Mouse (Mus musculus) heart, embryonic 12.5 days (tissue): ENCODE measurements around the gene Cdkal1. TPM values are rescaled to one million over a fixed set of nuclear protein-coding genes. Genes with fewer than 3 reads are reported as not detected.

Source experiments
- ATAC-seq: fragments of 200-750 bp; cut with Nextera tagmentation; 2 replicates; pipeline ENCODE4 v1.8.0; 2017; ENCODE audit warnings: moderate TSS enrichment, moderate library complexity; ENCODE audit not compliant: insufficient number of reproducible peaks, low FRiP score
- H3K27ac ChIP-seq: fragments of 300-500 bp; sonication (generic); 2 replicates; pipeline ENCODE4 v1.5.1; 2016; ENCODE audit warnings: mild to moderate bottlenecking, moderate library complexity; ENCODE audit not compliant: poor library complexity, severe bottlenecking
- H3K27me3 ChIP-seq: fragments of 300-500 bp; sonication (generic); replicated peaks from 2 replicates; pipeline ENCODE4 v1.6.1; 2016; ENCODE audit warnings: mild to moderate bottlenecking, moderate library complexity
- H3K36me3 ChIP-seq: fragments of 300-500 bp; sonication (generic); 2 replicates; pipeline ENCODE4 v1.6.1; 2016; ENCODE audit warnings: mild to moderate bottlenecking, moderate library complexity
- H3K4me1 ChIP-seq: fragments of 300-500 bp; sonication (generic); replicated peaks from 2 replicates; pipeline ENCODE4 v1.6.1; 2016; ENCODE audit warnings: mild to moderate bottlenecking
- H3K4me2 ChIP-seq: fragments of 300-500 bp; sonication (generic); 2 replicates; pipeline ENCODE4 v1.6.1; 2016; ENCODE audit warnings: mild to moderate bottlenecking, moderate library complexity
- H3K4me3 ChIP-seq: fragments of 300-500 bp; sonication (generic); 2 replicates; pipeline ENCODE4 v1.5.1; 2016; ENCODE audit warnings: mild to moderate bottlenecking
- H3K9ac ChIP-seq: fragments of 300-500 bp; sonication (generic); 2 replicates; pipeline ENCODE4 v1.6.1; 2016; ENCODE audit warnings: mild to moderate bottlenecking, moderate library complexity
- H3K9me3 ChIP-seq: fragments of 300-500 bp; sonication (generic); replicated peaks from 2 replicates; pipeline ENCODE4 v1.6.1; 2016; ENCODE audit warnings: mild to moderate bottlenecking, moderate library complexity
- WGBS: fragments of 180-500 bp; shearing (Covaris S2); methylation state at CpG from one replicate; pipeline ENCODE4 v1.1.7; 2016; 5-methylcytosine and 5-hydroxymethylcytosine counted together
- polyA plus RNA-seq: library from polyadenylated mRNA; unstranded; fragments of >200 nt; fragmentation: Nextera tagmentation; extraction: Ambion mirVana; gene quantifications from 2 replicates; pipeline ENCODE4 v1.2.1, GENCODE M21; 2016

Gene Cdkal1
- polyA plus RNA-seq, 1 experiment from 2014 or later, result 25.9 TPM

DNA sequence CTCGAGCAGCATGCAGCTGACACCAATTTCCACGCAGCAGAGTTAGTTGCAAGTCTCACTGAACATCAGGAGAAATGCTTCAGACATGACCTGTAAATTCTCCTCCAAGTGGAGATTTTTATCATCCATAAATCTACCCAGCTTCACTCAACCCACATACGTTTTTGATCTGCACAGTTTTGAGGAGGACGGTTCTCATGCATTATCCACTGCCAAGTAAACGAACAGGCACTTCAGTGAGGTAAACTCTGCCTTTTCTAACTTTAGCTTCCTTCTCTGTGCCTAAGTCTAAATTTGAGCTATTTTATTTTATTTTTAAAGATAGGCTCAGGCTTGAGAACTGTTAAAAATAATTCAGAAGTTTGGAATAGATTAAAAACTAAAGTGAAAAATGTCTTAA is 394.7 kb downstream of the Cdkal1 start:
- Histone ChIP-seq H3K9me3 (no peaks in the 10 kb centered on the region), H3K9ac (no peak overlapping the region), H3K4me2 (no peak overlapping the region), H3K4me1 (peaks cover 15% of the 10 kb centered on the region), H3K27ac (no peak overlapping the region), H3K4me3 (no peak overlapping the region), H3K36me3 (no peaks in the 10 kb centered on the region), H3K27me3 (no peaks in the 10 kb centered on the region)
- ATAC-seq, result no peak
- WGBS, result 65% methylated on average over 5 of the region's 5 CpGs

DNA sequence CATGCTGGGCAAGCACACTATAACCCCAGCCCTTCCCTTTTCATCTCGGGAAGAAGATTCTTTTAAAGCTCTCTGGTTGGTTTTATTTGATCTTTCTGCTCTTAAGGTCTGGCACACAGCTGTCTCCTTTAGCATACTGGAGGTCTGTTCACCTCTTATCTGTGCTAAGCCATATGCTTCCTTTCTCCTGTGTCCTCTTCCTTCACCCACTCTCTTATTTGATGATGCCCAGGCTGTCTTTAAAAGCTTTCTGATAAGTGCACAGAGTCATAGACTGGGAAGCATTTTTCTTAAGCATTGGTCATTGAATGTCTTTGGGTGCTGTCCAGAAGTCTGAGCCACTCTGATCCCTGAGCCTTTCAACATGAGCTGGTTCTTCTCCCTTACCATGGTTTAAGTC is 397.1 kb downstream of the Cdkal1 start:
- 17% methylated on average over 1 of the region's 1 CpGs for WGBS
- Histone ChIP-seq H3K27me3 (no peaks in the 10 kb centered on the region), H3K4me2 (no peak overlapping the region), H3K27ac (no peak overlapping the region), H3K36me3 (no peaks in the 10 kb centered on the region), H3K4me1 (peaks cover 15% of the 10 kb centered on the region), H3K9me3 (no peaks in the 10 kb centered on the region), H3K9ac (no peak overlapping the region), H3K4me3 (no peak overlapping the region)
- 0 out of 2 replicates have a peak, but pooled peaks have one; percentile 22 for ATAC-seq

DNA sequence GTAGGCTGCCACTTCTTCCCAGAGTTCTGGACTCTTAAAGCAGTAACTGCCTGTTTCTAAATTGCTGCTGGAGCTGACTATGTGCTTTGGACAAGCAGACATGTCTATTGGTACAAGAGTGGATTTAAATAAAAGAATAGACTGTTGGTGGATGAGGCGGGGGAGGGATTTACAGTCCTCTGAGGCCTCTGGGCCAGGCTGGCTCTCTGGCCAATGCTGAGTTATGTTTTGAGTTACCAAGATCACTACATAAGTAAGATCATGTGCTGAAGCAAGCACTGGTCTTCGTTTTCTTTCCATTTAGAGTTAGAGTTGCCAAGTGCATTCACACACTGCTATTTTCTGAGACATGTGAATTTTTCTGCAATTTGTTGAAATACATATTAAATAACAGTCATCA is 418.4 kb downstream of the Cdkal1 start:
- WGBS, result 87% methylated on average over 2 of the region's 2 CpGs
- Histone ChIP-seq H3K36me3 (no peaks in the 10 kb centered on the region), H3K9ac (no peak overlapping the region), H3K9me3 (peaks cover 1% of the 10 kb centered on the region; the same call in 1 of the 2 replicates), H3K27me3 (no peaks in the 10 kb centered on the region), H3K4me3 (no peak overlapping the region), H3K27ac (no peak overlapping the region), H3K4me1 (peaks cover 5% of the 10 kb centered on the region), H3K4me2 (no peak overlapping the region)
- ATAC-seq, result no peak

DNA sequence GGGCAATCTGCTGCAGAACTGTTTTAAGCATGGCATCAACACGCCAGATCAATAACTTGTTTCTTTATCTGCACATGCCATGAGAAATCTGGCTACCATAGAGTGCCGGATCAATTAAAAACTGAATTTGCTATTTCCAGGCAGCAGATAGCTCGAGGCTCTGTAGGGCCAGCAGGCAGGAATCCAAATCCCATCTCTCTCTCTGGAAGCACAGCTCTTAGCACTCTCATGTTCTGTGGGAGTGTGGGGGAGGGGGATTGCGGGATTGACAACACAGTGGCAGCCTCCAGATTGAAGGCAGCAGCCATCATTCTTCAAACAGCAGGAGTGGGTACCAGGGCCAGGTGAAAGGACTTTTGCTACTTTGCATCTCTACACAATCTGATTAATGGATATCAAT is 420.7 kb downstream of the Cdkal1 start:
- Histone ChIP-seq H3K4me1 (peaks cover 10% of the 10 kb centered on the region), H3K4me3 (no peak overlapping the region), H3K27me3 (no peaks in the 10 kb centered on the region), H3K4me2 (no peak overlapping the region), H3K27ac (no peak overlapping the region), H3K9ac (no peak overlapping the region), H3K9me3 (peaks cover 7% of the 10 kb centered on the region; the same call in 1 of the 2 replicates), H3K36me3 (0 out of 2 replicates have a peak, but pooled peaks cover 4% of the 10 kb centered on the region)
- ATAC-seq, result no peak
- WGBS, result 51% methylated on average over 4 of the region's 4 CpGs

DNA sequence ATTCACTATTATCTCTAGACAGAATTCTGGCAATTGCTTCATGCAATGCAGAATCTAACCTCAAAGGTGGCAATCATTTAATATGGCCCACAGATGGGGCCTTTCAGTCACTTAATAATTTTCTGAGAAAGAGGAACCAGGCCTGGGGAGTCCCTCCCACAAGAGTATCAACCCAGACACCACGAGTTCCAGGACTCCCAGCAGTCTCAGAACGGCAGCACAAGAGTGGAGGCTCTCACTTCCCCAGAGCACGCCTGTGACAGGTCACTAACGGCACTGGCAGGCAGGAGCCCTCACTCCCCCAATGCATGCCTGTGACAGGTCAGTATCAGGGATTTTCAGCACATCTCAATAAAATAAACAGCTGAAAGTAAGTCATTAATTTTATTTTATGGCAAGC is 424.6 kb downstream of the Cdkal1 start:
- Histone ChIP-seq H3K4me1 (peaks cover 10% of the 10 kb centered on the region), H3K9me3 (peaks cover 7% of the 10 kb centered on the region; the same call in 1 of the 2 replicates), H3K27ac (no peak overlapping the region), H3K9ac (no peak overlapping the region), H3K27me3 (no peaks in the 10 kb centered on the region), H3K4me3 (no peak overlapping the region), H3K36me3 (0 out of 2 replicates have a peak, but pooled peaks cover 4% of the 10 kb centered on the region), H3K4me2 (no peak overlapping the region)
- WGBS, result 26% methylated on average over 4 of the region's 4 CpGs
- ATAC-seq, result no peak

DNA sequence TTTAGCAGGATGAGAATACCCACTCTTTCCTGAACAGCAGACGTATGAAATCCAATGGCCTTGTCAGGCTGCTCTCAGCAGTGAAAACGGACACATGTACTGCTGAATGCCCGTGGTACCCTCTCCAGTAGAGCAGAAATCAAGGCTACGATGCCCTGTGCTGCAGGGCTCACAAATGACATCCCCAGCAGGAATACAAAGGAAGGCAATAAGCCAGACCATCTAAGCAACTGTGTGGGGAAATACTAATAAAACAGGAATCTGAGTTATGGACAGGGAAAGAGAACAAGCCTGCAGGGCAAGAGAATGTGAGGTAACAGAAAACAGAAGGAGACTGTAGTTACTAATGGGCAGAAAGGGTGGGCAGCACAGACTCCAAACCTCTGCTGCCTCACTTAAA is 425.6 kb downstream of the Cdkal1 start:
- Histone ChIP-seq H3K9me3 (peaks cover 7% of the 10 kb centered on the region; the same call in 1 of the 2 replicates), H3K36me3 (peaks cover 4% of the 10 kb centered on the region; the same call in 1 of the 2 replicates), H3K4me2 (no peak overlapping the region), H3K27me3 (no peaks in the 10 kb centered on the region), H3K4me1 (peaks cover 10% of the 10 kb centered on the region), H3K9ac (no peak overlapping the region), H3K27ac (no peak overlapping the region), H3K4me3 (no peak overlapping the region)
- ATAC-seq, result no peak
- WGBS, result 79% methylated on average over 4 of the region's 4 CpGs

DNA sequence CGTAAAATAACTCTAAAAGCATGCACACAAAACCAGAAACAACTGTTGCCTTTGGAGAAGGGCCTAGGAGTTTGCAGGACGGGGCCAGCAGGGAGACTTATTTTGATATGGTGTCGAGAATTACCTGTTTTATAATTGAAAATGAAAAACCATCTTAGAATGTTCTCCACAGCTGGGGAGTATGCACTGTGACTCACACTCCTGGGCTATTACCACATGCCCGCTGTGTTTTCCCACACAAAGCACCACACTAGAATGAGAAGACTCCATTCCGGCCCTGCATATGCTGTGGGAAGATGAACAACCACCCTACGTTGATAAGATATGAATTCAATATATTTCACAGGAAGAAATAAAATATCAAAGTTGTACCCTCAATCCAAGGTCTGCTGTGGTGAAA is 426.3 kb downstream of the Cdkal1 start:
- peaks cover 4% of the 10 kb centered on the region; the same call in 1 of the 2 replicates for H3K36me3 ChIP-seq
- no peak for ATAC-seq
- no peak overlapping the region for H3K9ac ChIP-seq
- peaks cover 5% of the 10 kb centered on the region; the same call in 1 of the 2 replicates for H3K4me1 ChIP-seq
- H3K27me3 ChIP-seq, result no peaks in the 10 kb centered on the region
- peaks cover 7% of the 10 kb centered on the region; the same call in 1 of the 2 replicates for H3K9me3 ChIP-seq
- 83% methylated on average over 6 of the region's 6 CpGs for WGBS
- H3K27ac ChIP-seq, result no peak overlapping the region
- H3K4me3 ChIP-seq, result no peak overlapping the region
- H3K4me2 ChIP-seq, result no peak overlapping the region

DNA sequence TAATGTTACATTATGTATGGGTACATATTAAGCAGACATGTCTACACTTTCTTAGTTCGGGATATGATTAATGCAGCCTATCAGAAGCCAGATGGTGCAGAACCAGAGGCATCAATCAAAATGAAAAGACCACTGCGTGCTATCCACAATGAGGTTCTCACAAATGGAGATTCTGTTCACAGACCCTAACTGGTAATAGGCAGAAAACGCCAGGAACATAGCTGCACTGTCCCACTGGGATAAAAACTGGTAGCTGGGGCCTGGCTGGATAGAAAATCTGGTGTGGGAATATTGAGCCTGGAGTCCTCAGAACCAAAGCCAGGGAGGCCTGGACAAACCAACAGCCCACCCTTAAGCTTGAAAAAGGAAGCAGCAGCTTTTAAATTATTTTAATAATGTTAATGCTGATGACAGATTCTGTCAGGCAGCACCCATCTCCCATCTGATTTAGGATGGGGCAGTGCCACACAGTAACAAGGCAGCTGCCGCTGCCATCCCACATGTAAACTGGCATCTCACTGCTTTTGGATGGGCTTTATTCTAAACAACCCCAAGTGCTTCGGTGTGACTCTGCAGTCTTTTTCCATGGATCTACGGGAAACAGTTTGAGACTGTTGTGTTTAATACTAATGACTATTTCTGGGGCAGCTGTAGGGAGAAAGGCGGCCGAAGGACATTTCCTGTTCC is 438.9 kb downstream of the Cdkal1 start:
- Histone ChIP-seq H3K27ac (no peak overlapping the region), H3K4me2 (no peak overlapping the region)
- ATAC-seq, result no peak

DNA sequence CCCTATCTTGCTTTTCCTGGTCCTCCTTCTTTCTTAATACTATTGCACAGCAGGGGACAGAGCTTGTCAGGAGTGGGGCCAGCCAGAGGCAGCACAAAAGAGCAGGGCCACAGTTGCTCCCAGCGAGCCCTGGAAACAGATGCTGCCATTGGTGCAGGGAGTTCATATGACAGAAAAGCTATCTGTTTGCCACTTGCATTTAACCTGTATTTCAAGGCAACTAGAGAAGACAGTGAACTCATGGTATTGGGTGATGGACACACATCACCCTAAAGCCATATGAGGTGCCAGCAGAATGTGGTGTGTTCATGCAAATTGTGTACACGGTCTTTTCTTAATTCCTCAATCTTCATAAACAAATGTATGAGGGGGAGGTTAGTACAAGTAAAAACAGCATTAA is 439.5 kb downstream of the Cdkal1 start:
- ATAC-seq, result no peak
- Histone ChIP-seq H3K27ac (peak overlapping the region; percentile 51; the same call in 1 of the 2 replicates), H3K4me1 (peaks cover 25% of the 10 kb centered on the region), H3K9ac (no peak overlapping the region), H3K4me2 (no peak overlapping the region), H3K9me3 (no peaks in the 10 kb centered on the region), H3K27me3 (no peaks in the 10 kb centered on the region), H3K36me3 (no peaks in the 10 kb centered on the region), H3K4me3 (no peak overlapping the region)
- 49% methylated on average over 2 of the region's 2 CpGs for WGBS

More for the DNA sequence above, 438.9 kb downstream of the Cdkal1 start:
- Histone ChIP-seq H3K27me3 (no peaks in the 10 kb centered on the region), H3K36me3 (no peaks in the 10 kb centered on the region), H3K4me3 (no peak overlapping the region), H3K9me3 (no peaks in the 10 kb centered on the region), H3K9ac (0 out of 2 replicates have a peak overlapping the region, but pooled peaks have one; percentile 26), H3K4me1 (peaks cover 25% of the 10 kb centered on the region)
- 59% methylated on average over 8 of the region's 8 CpGs for WGBS

DNA sequence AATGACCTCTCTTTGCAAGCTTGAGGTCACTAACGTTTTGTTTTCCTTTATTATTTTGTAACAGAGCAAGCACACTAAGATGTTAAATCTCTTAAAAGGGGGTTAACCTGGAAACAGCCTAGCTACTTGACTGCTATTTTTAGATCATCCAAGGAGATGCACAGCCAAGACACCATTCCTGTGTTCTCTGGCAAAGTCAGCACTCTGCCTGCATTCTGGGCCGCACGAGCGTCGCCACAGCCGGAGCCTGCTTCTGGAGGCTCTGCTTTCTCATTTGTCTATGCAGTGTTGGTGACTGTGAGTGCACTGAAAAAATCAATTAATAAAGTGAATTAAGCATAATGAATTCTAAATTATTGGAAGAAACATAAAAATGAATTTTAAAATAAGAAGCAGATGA is 440.6 kb downstream of the Cdkal1 start:
- H3K27me3 ChIP-seq, result no peaks in the 10 kb centered on the region
- H3K9ac ChIP-seq, result no peak overlapping the region
- peak overlapping the region; percentile 58 for H3K27ac ChIP-seq
- no peak overlapping the region for H3K4me2 ChIP-seq
- H3K36me3 ChIP-seq, result no peaks in the 10 kb centered on the region
- WGBS, result 40% methylated on average over 6 of the region's 6 CpGs
- H3K4me3 ChIP-seq, result no peak overlapping the region
- no peaks in the 10 kb centered on the region for H3K9me3 ChIP-seq
- no peak for ATAC-seq
- peaks cover 25% of the 10 kb centered on the region for H3K4me1 ChIP-seq

DNA sequence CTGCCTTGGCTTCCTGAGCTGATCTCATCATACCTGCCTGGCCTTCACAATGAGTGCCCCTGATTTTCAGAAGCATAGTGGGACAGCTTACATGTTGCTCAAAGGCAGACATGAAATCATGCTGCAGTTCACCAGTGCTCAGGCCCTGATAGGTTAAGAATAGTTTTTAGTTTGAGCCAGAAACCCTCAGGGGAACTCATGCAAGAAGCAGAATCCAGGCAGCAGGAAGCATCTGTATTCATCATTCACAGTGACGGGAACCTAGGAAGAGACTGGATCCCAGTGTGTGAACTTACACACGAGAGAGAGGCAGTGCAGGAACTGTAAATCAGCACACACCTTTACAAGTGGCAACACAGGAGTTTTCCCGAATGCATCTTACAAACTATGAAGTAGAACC is 441.0 kb downstream of the Cdkal1 start:
- Histone ChIP-seq H3K36me3 (no peaks in the 10 kb centered on the region), H3K4me3 (no peak overlapping the region), H3K27me3 (no peaks in the 10 kb centered on the region), H3K9ac (no peak overlapping the region), H3K4me1 (peaks cover 25% of the 10 kb centered on the region), H3K4me2 (no peak overlapping the region), H3K27ac (peak overlapping the region; percentile 58), H3K9me3 (no peaks in the 10 kb centered on the region)
- ATAC-seq, result no peak
- WGBS, result 32% methylated on average over 3 of the region's 3 CpGs

DNA sequence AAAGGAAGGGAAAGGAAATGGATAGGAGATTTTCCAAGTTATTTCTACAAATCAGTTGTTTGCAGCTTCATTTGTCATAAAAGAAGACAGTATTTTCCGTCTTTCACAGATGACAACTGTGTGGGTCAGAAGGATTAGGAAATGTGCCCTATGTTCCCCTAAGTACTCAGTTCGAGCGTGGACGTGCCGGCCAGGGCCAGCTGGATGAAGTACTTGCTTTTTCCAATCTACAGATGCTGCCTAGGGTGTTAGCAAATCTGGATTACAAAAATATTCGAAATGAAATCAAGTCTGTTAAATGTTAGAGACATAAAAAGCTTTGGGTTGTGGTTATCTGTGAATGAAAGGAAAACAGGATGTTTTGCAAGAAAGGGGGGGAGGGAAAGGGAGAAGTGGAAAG is 444.3 kb downstream of the Cdkal1 start:
- H3K36me3 ChIP-seq, result no peaks in the 10 kb centered on the region
- H3K4me2 ChIP-seq, result no peak overlapping the region
- 80% methylated on average over 6 of the region's 6 CpGs for WGBS
- no peak overlapping the region for H3K27ac ChIP-seq
- ATAC-seq, result no peak
- no peaks in the 10 kb centered on the region for H3K27me3 ChIP-seq
- H3K9me3 ChIP-seq, result no peaks in the 10 kb centered on the region
- H3K4me3 ChIP-seq, result no peak overlapping the region
- peaks cover 28% of the 10 kb centered on the region for H3K4me1 ChIP-seq
- no peak overlapping the region for H3K9ac ChIP-seq
